Mouse (Mus musculus) CH12.LX (cell line): ENCODE results near the gene Pdzd2.

ENCODE experiments used
- CTCF ChIP-seq, 2 experiments: IDR thresholded peaks in 1 of 2; conservative IDR thresholded peaks in 1 of 2; 2 replicates each; pipeline ENCODE4 v1.5.1; 2011 to 2012; ENCODE audit warnings: low read depth in 2 of 2, low read length in 2 of 2, improper control_type of control experiment in 1 of 2, inconsistent platforms in 1 of 2, mild to moderate bottlenecking in 1 of 2, moderate library complexity in 1 of 2
- EP300 ChIP-seq: IDR thresholded peaks from 2 replicates; pipeline ENCODE4 v1.6.1; 2011; ENCODE audit warnings: low read length, improper control_type of control experiment
- KAT2A ChIP-seq: IDR thresholded peaks from 2 replicates; pipeline ENCODE4 v1.6.1; 2012; ENCODE audit warnings: low read length, improper control_type of control experiment, inconsistent platforms; ENCODE audit not compliant: insufficient replicate concordance
- MAX ChIP-seq: IDR thresholded peaks from 2 replicates; pipeline ENCODE4 v1.6.1; 2011; ENCODE audit warnings: low read length, improper control_type of control experiment
- MXI1 ChIP-seq: IDR thresholded peaks from 2 replicates; pipeline ENCODE4 v1.6.1; 2011; ENCODE audit warnings: mild to moderate bottlenecking, low read depth, low read length, improper control_type of control experiment
- POLR2A ChIP-seq: IDR thresholded peaks from 2 replicates; pipeline ENCODE4 v1.6.1; 2011; ENCODE audit warnings: low read depth, mild to moderate bottlenecking, improper control_type of control experiment, low read length
- POLR2AphosphoS2 ChIP-seq: IDR thresholded peaks from 2 replicates; pipeline ENCODE4 v1.6.1; 2011; ENCODE audit warnings: low read depth, low read length, improper control_type of control experiment

DNA sequence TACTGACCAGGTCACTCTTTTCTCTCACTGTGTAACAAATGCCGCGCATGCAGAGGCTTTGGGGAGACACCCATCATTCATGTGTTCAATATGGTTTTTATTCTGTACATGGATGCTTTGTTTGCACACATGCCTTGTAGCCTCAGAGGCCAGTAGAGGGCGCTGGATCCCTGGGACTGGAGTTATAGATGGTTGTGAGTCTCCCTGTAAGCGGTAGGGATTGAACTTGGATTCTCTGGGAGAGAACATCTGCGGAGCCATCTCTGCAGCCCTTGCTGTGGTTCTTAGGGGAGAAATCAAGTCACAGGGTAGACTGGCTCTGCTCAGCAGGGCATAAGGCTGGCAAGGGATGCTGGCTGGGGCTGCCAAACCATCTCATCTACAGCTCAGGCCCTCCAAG is 161.4 kb downstream of the Pdzd2 start:
- TF ChIP-seq KAT2A (no peak), MXI1 (0 out of 2 replicates have a peak, but pooled peaks have one; percentile 21), CTCF (conservative IDR thresholded peaks at IDR 0.05 in 1 of 2, IDR thresholded peaks at IDR 0.05 in 1 of 2; ENCODE audit: low read depth in 2 of 2, low read length in 2 of 2) (peak; percentile 81 to 85), MAX (no peak), POLR2A (no peak), POLR2AphosphoS2 (no peak), EP300 (no peak)
